In genomic region chr6:122570695-122571616, GRCm38 (mm10) we compare ENCODE assay signal across 13 mouse cellular contexts. TPM values are rescaled to one million over a fixed set of nuclear protein-coding genes. Genes with fewer than 3 reads are reported as not detected.
DNase-seq lines count a peak whose midpoint lies in the region; ATAC-seq and TF ChIP-seq lines count a peak whose summit lies in the region.
"Had no signal": no experiment of that assay in that cellular context is flagged by ENCODE, and none has a peak within 500 bp of the region (broad histone marks: within the 10 kb centered on the region; RNA-seq: fewer than 3 reads in every experiment).

No protein-coding gene starts in this region.

- intact Hi-C loops in heart, adult 2 months (cut with DNase I), result no loop called here

- H3K9ac ChIP-seq in midbrain, embryonic 11.5 days (ENCODE audit: low read length), result no peak overlapping the region
- H3K9ac ChIP-seq in liver, embryonic 12.5 days, result no peak overlapping the region
- H3K9ac ChIP-seq in stomach, postnatal 0 days (ENCODE audit: low read length), result no peak overlapping the region
- H3K9ac ChIP-seq in heart, adult 2 months (ENCODE audit: low read depth, low read length), result no peak overlapping the region
- H3K9ac ChIP-seq: forebrain, embryonic 13.5 days; heart, embryonic 12.5 days had no signal

- H3K27ac ChIP-seq in midbrain, embryonic 11.5 days (ENCODE audit: low read depth, low read length), result no peak overlapping the region
- H3K27ac ChIP-seq in midbrain, embryonic 10.5 days (replicated peaks), result no peak overlapping the region
- peak overlapping the region; percentile 93; the same call in 1 of the 2 replicates for H3K27ac ChIP-seq in bone marrow, adult 2 months (ENCODE audit: control insufficient read depth, insufficient read depth, low read depth, low read length, poor library complexity)
- H3K27ac ChIP-seq in liver, embryonic 12.5 days, result no peak overlapping the region
- no peak overlapping the region for H3K27ac ChIP-seq in stomach, postnatal 0 days (replicated peaks)
- no peak overlapping the region for H3K27ac ChIP-seq in heart, adult 2 months
- H3K27ac ChIP-seq: forebrain, embryonic 13.5 days had no signal

- DNase-seq in midbrain, embryonic 11.5 days (ENCODE audit: low spot score, missing footprints), result peak; percentile 19
- no peak for DNase-seq in midbrain, embryonic 10.5 days (ENCODE audit: low spot score)
- no peak for DNase-seq in stomach, postnatal 0 days (ENCODE audit: low spot score)
- no peak for DNase-seq in heart, adult 2 months
- DNase-seq: kidney, adult 2 months; thymus, postnatal 4 days had no signal

- no peaks in the 10 kb centered on the region for H3K79me2 ChIP-seq in heart, adult 2 months (replicated peaks; ENCODE audit: control insufficient read depth, insufficient read depth, low read length)

- H3K36me3 ChIP-seq in midbrain, embryonic 11.5 days (ENCODE audit: control insufficient read depth, insufficient read depth, low read length), result no peaks in the 10 kb centered on the region
- no peaks in the 10 kb centered on the region for H3K36me3 ChIP-seq in midbrain, embryonic 10.5 days
- no peaks in the 10 kb centered on the region for H3K36me3 ChIP-seq in liver, embryonic 12.5 days
- H3K36me3 ChIP-seq in stomach, postnatal 0 days (ENCODE audit: control insufficient read depth, insufficient read depth, low read length), result no peaks in the 10 kb centered on the region
- no peaks in the 10 kb centered on the region for H3K36me3 ChIP-seq in heart, adult 2 months (ENCODE audit: control insufficient read depth, insufficient read depth, low read length)
- H3K36me3 ChIP-seq: heart, embryonic 12.5 days had no signal

- TF ChIP-seq EP300 in stomach, postnatal 0 days (optimal IDR thresholded peaks at IDR 0.05), result no peak
- no peak for TF ChIP-seq EP300 in heart, adult 2 months (IDR thresholded peaks at IDR 0.05; ENCODE audit: insufficient read depth, low read depth, low read length)

- TF ChIP-seq CTCF in bone marrow, adult 2 months (IDR thresholded peaks at IDR 0.05; ENCODE audit: control insufficient read depth, insufficient read depth, low read length), result no peak
- no peak for TF ChIP-seq CTCF in stomach, postnatal 0 days (IDR thresholded peaks at IDR 0.05; ENCODE audit: low read depth)
- TF ChIP-seq CTCF in heart, adult 2 months (IDR thresholded peaks at IDR 0.05), result no peak

- WGBS in midbrain, embryonic 11.5 days, result 73% methylated on average over 8 of the region's 8 CpGs
- WGBS in midbrain, embryonic 10.5 days, result 69% methylated on average over 8 of the region's 8 CpGs
- 14% methylated on average over 8 of the region's 8 CpGs for WGBS in bone marrow, adult 2 months
- 25% methylated on average over 8 of the region's 8 CpGs for WGBS in liver, embryonic 12.5 days (ENCODE audit: insufficient replicate concordance)
- WGBS in stomach, postnatal 0 days, result 50% methylated on average over 8 of the region's 8 CpGs
- WGBS in heart, adult 2 months, result 47% methylated on average over 8 of the region's 8 CpGs

- no peak overlapping the region for H3K4me2 ChIP-seq in midbrain, embryonic 11.5 days
- no peak overlapping the region for H3K4me2 ChIP-seq in liver, embryonic 12.5 days
- H3K4me2 ChIP-seq in stomach, postnatal 0 days (replicated peaks; ENCODE audit: low read depth), result no peak overlapping the region
- H3K4me2 ChIP-seq: forebrain, embryonic 13.5 days; heart, embryonic 12.5 days had no signal

- no peak for ATAC-seq in midbrain, embryonic 11.5 days (ENCODE audit: low FRiP score)
- peak; percentile 54; the same call in 1 of the 2 replicates for ATAC-seq in liver, embryonic 12.5 days
- peak; percentile 84 for ATAC-seq in stomach, postnatal 0 days (ENCODE audit: low FRiP score, low TSS enrichment)
- no peak for ATAC-seq in inflammation-experienced regulatory T-cells, adult 6 months
- ATAC-seq: midbrain, embryonic 16.5 days had no signal

- TF ChIP-seq POLR2A in bone marrow, adult 2 months (IDR thresholded peaks at IDR 0.05; ENCODE audit: borderline replicate concordance, control insufficient read depth, low read depth, low read length), result no peak
- no peak for TF ChIP-seq POLR2A in heart, adult 2 months (IDR thresholded peaks at IDR 0.05; ENCODE audit: insufficient read depth, low read depth, low read length)

- H3K4me1 ChIP-seq in midbrain, embryonic 11.5 days (ENCODE audit: control insufficient read depth, insufficient read depth, low read length), result no peaks in the 10 kb centered on the region
- H3K4me1 ChIP-seq in midbrain, embryonic 10.5 days, result 0 out of 2 replicates have a peak, but pooled peaks cover 6% of the 10 kb centered on the region
- H3K4me1 ChIP-seq in bone marrow, adult 2 months (ENCODE audit: control insufficient read depth, insufficient read depth, low read length), result peaks cover 6% of the 10 kb centered on the region
- peaks cover 14% of the 10 kb centered on the region for H3K4me1 ChIP-seq in liver, embryonic 12.5 days
- no peaks in the 10 kb centered on the region for H3K4me1 ChIP-seq in stomach, postnatal 0 days (replicated peaks; ENCODE audit: control insufficient read depth, insufficient read depth)
- H3K4me1 ChIP-seq in heart, adult 2 months (ENCODE audit: control insufficient read depth, insufficient read depth, low read length), result no peaks in the 10 kb centered on the region; the same call in 1 of the 2 replicates
- H3K4me1 ChIP-seq: forebrain, embryonic 13.5 days; heart, embryonic 12.5 days had no signal

- no peak overlapping the region for H3K4me3 ChIP-seq in midbrain, embryonic 11.5 days (ENCODE audit: low read depth, low read length)
- no peak overlapping the region for H3K4me3 ChIP-seq in midbrain, embryonic 10.5 days
- peak overlapping the region; percentile 57 for H3K4me3 ChIP-seq in bone marrow, adult 2 months (replicated peaks; ENCODE audit: control insufficient read depth, low read depth, low read length)
- H3K4me3 ChIP-seq in liver, embryonic 12.5 days, result no peak overlapping the region
- H3K4me3 ChIP-seq in stomach, postnatal 0 days (ENCODE audit: low read depth, low read length), result no peak overlapping the region
- H3K4me3 ChIP-seq in heart, adult 2 months, result no peak overlapping the region
- H3K4me3 ChIP-seq: forebrain, embryonic 13.5 days; heart, embryonic 12.5 days had no signal

- H3K27me3 ChIP-seq in midbrain, embryonic 11.5 days (ENCODE audit: control insufficient read depth, insufficient read depth, low read length), result no peaks in the 10 kb centered on the region
- no peaks in the 10 kb centered on the region for H3K27me3 ChIP-seq in midbrain, embryonic 10.5 days (ENCODE audit: low read depth, poor library complexity, severe bottlenecking)
- no peaks in the 10 kb centered on the region for H3K27me3 ChIP-seq in liver, embryonic 12.5 days (replicated peaks)
- H3K27me3 ChIP-seq in stomach, postnatal 0 days (ENCODE audit: control insufficient read depth, insufficient read depth, low read length), result no peaks in the 10 kb centered on the region
- 0 out of 2 replicates have a peak, but pooled peaks cover 2% of the 10 kb centered on the region for H3K27me3 ChIP-seq in heart, adult 2 months (ENCODE audit: control insufficient read depth, insufficient read depth, low read length)
- H3K27me3 ChIP-seq: forebrain, embryonic 13.5 days had no signal

- H3K9me3 ChIP-seq in midbrain, embryonic 11.5 days (ENCODE audit: control insufficient read depth, low read length), result no peaks in the 10 kb centered on the region
- no peaks in the 10 kb centered on the region for H3K9me3 ChIP-seq in midbrain, embryonic 10.5 days (replicated peaks)
- no peaks in the 10 kb centered on the region for H3K9me3 ChIP-seq in liver, embryonic 12.5 days (replicated peaks)
- no peaks in the 10 kb centered on the region for H3K9me3 ChIP-seq in stomach, postnatal 0 days (ENCODE audit: control insufficient read depth, low read length)
- H3K9me3 ChIP-seq: forebrain, embryonic 13.5 days; heart, embryonic 12.5 days had no signal

RNA-seq across cellular contexts. Expression of gene Aicda, which starts 17.4 kb away (rescaled TPM):
- polyA plus RNA-seq in midbrain, embryonic 11.5 days (2014; fragmentation: Nextera tagmentation; extraction: Ambion mirVana), result not detected in 2 replicates
- not detected in 2 replicates for polyA plus RNA-seq in midbrain, embryonic 10.5 days (2016; fragmentation: Nextera tagmentation; extraction: Ambion mirVana)
- 0.40 TPM in 1 of 2 replicates, not detected in the other for polyA plus RNA-seq in bone marrow, adult 2 months (2011; ENCODE audit: insufficient read depth, insufficient read length, low replicate concordance, missing spikeins)
- 0.05 TPM in 1 of 2 replicates, not detected in the other for polyA plus RNA-seq in liver, embryonic 12.5 days (2016; fragmentation: Nextera tagmentation; extraction: Ambion mirVana)
- 0.04 TPM in 1 of 2 replicates, not detected in the other for polyA plus RNA-seq in stomach, postnatal 0 days (2015; fragmentation: Nextera tagmentation; extraction: Ambion mirVana)
- 1 to 10 TPM in 2 of 3 experiments, under 1 TPM in 1; 0.39 to 3.3 (median 1.2) TPM for polyA plus RNA-seq in inflammation-experienced regulatory T-cells, adult 6 months (2017; shearing (Covaris generic))
- not detected for total RNA-seq in heart, adult 2 months (2021)
- polyA plus RNA-seq in heart, adult 2 months (2012; rRNA removed), result not detected in 2 replicates
- total RNA-seq: left cerebral cortex, postnatal 14 days had no signal
- polyA plus RNA-seq: heart, embryonic 12.5 days; kidney, adult 2 months had no signal

RNA-seq across cellular contexts. Expression of gene Apobec1, which starts 31.3 kb away (rescaled TPM):
- polyA plus RNA-seq in midbrain, embryonic 11.5 days (2014; fragmentation: Nextera tagmentation; extraction: Ambion mirVana), result 2.0 and 2.5 TPM in 2 replicates
- polyA plus RNA-seq in midbrain, embryonic 10.5 days (2016; fragmentation: Nextera tagmentation; extraction: Ambion mirVana), result 1.6 and 1.7 TPM in 2 replicates
- polyA plus RNA-seq in bone marrow, adult 2 months (2011; ENCODE audit: insufficient read depth, insufficient read length, low replicate concordance, missing spikeins), result 9.8 and 23.3 TPM in 2 replicates
- 3.7 and 4.1 TPM in 2 replicates for polyA plus RNA-seq in liver, embryonic 12.5 days (2016; fragmentation: Nextera tagmentation; extraction: Ambion mirVana)
- 7.3 and 7.8 TPM in 2 replicates for polyA plus RNA-seq in stomach, postnatal 0 days (2015; fragmentation: Nextera tagmentation; extraction: Ambion mirVana)
- 10 to 100 TPM; 23.8 to 43.8 (median 29.2) TPM for polyA plus RNA-seq in inflammation-experienced regulatory T-cells, adult 6 months (2017; shearing (Covaris generic))
- 1 to 10 TPM; 4.8 to 6.1 TPM for total RNA-seq in heart, adult 2 months (2021)
- 9.8 and 17.9 TPM in 2 replicates for polyA plus RNA-seq in heart, adult 2 months (2012; rRNA removed)

RNA-seq across cellular contexts. Expression of gene Gdf3, which starts 38.9 kb away (rescaled TPM):
- 0.05 TPM in 1 of 2 replicates, not detected in the other for polyA plus RNA-seq in midbrain, embryonic 11.5 days (2014; fragmentation: Nextera tagmentation; extraction: Ambion mirVana)
- polyA plus RNA-seq in midbrain, embryonic 10.5 days (2016; fragmentation: Nextera tagmentation; extraction: Ambion mirVana), result 0.06 and 0.09 TPM in 2 replicates
- polyA plus RNA-seq in bone marrow, adult 2 months (2011; ENCODE audit: insufficient read depth, insufficient read length, low replicate concordance, missing spikeins), result 2.0 and 8.2 TPM in 2 replicates
- 7.9 and 8.4 TPM in 2 replicates for polyA plus RNA-seq in liver, embryonic 12.5 days (2016; fragmentation: Nextera tagmentation; extraction: Ambion mirVana)
- polyA plus RNA-seq in stomach, postnatal 0 days (2015; fragmentation: Nextera tagmentation; extraction: Ambion mirVana), result not detected in 2 replicates
- not detected for polyA plus RNA-seq in inflammation-experienced regulatory T-cells, adult 6 months (2017; shearing (Covaris generic))
- total RNA-seq in heart, adult 2 months (2021), result not detected
- polyA plus RNA-seq in heart, adult 2 months (2012; rRNA removed), result not detected in 2 replicates
- total RNA-seq: left cerebral cortex, postnatal 14 days had no signal
- polyA plus RNA-seq: forebrain, embryonic 13.5 days; kidney, adult 2 months had no signal

RNA-seq across cellular contexts. Expression of gene Dppa3, which starts 55.3 kb away (rescaled TPM):
- polyA plus RNA-seq in midbrain, embryonic 11.5 days (2014; fragmentation: Nextera tagmentation; extraction: Ambion mirVana), result not detected in 2 replicates
- polyA plus RNA-seq in midbrain, embryonic 10.5 days (2016; fragmentation: Nextera tagmentation; extraction: Ambion mirVana), result not detected in 2 replicates
- polyA plus RNA-seq in bone marrow, adult 2 months (2011; ENCODE audit: insufficient read depth, insufficient read length, low replicate concordance, missing spikeins), result 1.8 TPM in 1 of 2 replicates, not detected in the other
- polyA plus RNA-seq in liver, embryonic 12.5 days (2016; fragmentation: Nextera tagmentation; extraction: Ambion mirVana), result not detected in 2 replicates
- polyA plus RNA-seq in stomach, postnatal 0 days (2015; fragmentation: Nextera tagmentation; extraction: Ambion mirVana), result not detected in 2 replicates
- polyA plus RNA-seq in inflammation-experienced regulatory T-cells, adult 6 months (2017; shearing (Covaris generic)), result not detected
- not detected for total RNA-seq in heart, adult 2 months (2021)
- not detected in 2 replicates for polyA plus RNA-seq in heart, adult 2 months (2012; rRNA removed)
- total RNA-seq: left cerebral cortex, postnatal 14 days had no signal
- polyA plus RNA-seq: forebrain, embryonic 13.5 days; heart, embryonic 12.5 days; kidney, adult 2 months; midbrain, embryonic 16.5 days had no signal

Comparison
In these comparisons a context has a peak if more than half of its experiments do, and no peak if none do; other contexts are left out.
1. ATAC-seq: peak in liver, embryonic 12.5 days (single experiment) and stomach, postnatal 0 days (single experiment); none in midbrain, embryonic 11.5 days (single experiment) and inflammation-experienced regulatory T-cells, adult 6 months (single experiment).